Mouse (Mus musculus) limb, embryonic 14.5 days (tissue): Measurements from ENCODE around the gene Prep. TPM values are rescaled to one million over a fixed set of nuclear protein-coding genes. Genes with fewer than 3 reads are reported as not detected.

Experiments used
- ATAC-seq: fragments of 200-750 bp; cut with Nextera tagmentation; 2 replicates; pipeline ENCODE4 v1.8.0; 2017; ENCODE audit warnings: low read depth, moderate number of reproducible peaks, moderate TSS enrichment; ENCODE audit not compliant: low FRiP score
- DNase-seq: peaks from one replicate; pipeline ENCODE4 v3.0.0-alpha.2; 2015; ENCODE audit warnings: low spot score
- H3K27ac ChIP-seq: fragments of 300-500 bp; sonication (generic); replicated peaks from 2 replicates; pipeline ENCODE4 v1.5.1; 2014; ENCODE audit warnings: low read depth, mild to moderate bottlenecking, low read length, moderate library complexity, mixed read lengths
- H3K27me3 ChIP-seq: fragments of 300-500 bp; sonication (generic); 2 replicates; pipeline ENCODE4 v1.6.1; 2014; ENCODE audit warnings: low read length, mixed read lengths; ENCODE audit not compliant: control insufficient read depth, insufficient read depth
- H3K36me3 ChIP-seq: fragments of 300-500 bp; sonication (generic); 2 replicates; pipeline ENCODE4 v1.6.1; 2014; ENCODE audit warnings: mild to moderate bottlenecking, low read length, moderate library complexity, mixed read lengths; ENCODE audit not compliant: control insufficient read depth, insufficient read depth
- H3K4me1 ChIP-seq: fragments of 300-500 bp; sonication (generic); 2 replicates; pipeline ENCODE4 v1.6.1; 2014; ENCODE audit warnings: antibody characterized with exemption, low read length, mixed read lengths; ENCODE audit not compliant: control insufficient read depth, insufficient read depth
- H3K4me2 ChIP-seq: fragments of 300-500 bp; sonication (generic); replicated peaks from 2 replicates; pipeline ENCODE4 v1.6.1; 2014; ENCODE audit warnings: low read depth, mild to moderate bottlenecking, low read length, moderate library complexity; ENCODE audit not compliant: severe bottlenecking
- H3K4me3 ChIP-seq: fragments of 300-500 bp; sonication (generic); replicated peaks from 2 replicates; pipeline ENCODE4 v1.5.1; 2014; ENCODE audit warnings: low read length
- H3K9ac ChIP-seq: fragments of 300-500 bp; sonication (generic); 2 replicates; pipeline ENCODE4 v1.6.1; 2014; ENCODE audit warnings: mild to moderate bottlenecking, low read depth, low read length, moderate library complexity; ENCODE audit not compliant: severe bottlenecking
- H3K9me3 ChIP-seq: fragments of 300-500 bp; sonication (generic); 2 replicates; pipeline ENCODE4 v1.6.1; 2016; ENCODE audit warnings: low read length; ENCODE audit not compliant: control insufficient read depth
- POLR2A ChIP-seq: fragments of 200-500 bp; IDR thresholded peaks from 2 replicates; pipeline ENCODE4 v1.8.0; 2012; ENCODE audit warnings: inconsistent platforms, mild to moderate bottlenecking, moderate library complexity, borderline replicate concordance; ENCODE audit not compliant: insufficient read depth, insufficient read length; ENCODE audit errors: extremely low read depth
- WGBS: fragments of 180-500 bp; shearing (Covaris S2); extraction: QIAGEN DNeasy Blood & Tissue Kit; methylation state at CpG from one replicate; pipeline ENCODE4 v1.1.7; 2014; 5-methylcytosine and 5-hydroxymethylcytosine counted together
- polyA plus RNA-seq, 2 experiments: library from polyadenylated mRNA; depleted of rRNA in 1 of 2; stranded (reverse) in 1 of 2; unstranded in 1 of 2; fragments of >200 nt; fragmentation: Nextera tagmentation in 1 of 2; extraction: Ambion mirVana in 1 of 2; gene quantifications; 2 replicates each; pipeline versions ENCODE4 v1.2.1 to v1.2.3; 2012 to 2014

Gene Prep
- polyA plus RNA-seq, 2 experiments = 15.1 to 18.8 TPM

GRCm38 (mm10) chr10:45104098-45104497 is 37.1 kb downstream of the Prep start:
- DNase-seq = peak; percentile 51
- Histone ChIP-seq H3K4me2 (no peak overlapping the region), H3K9ac (no peak overlapping the region), H3K27me3 (no peaks in the 10 kb centered on the region), H3K27ac (no peak overlapping the region), H3K4me1 (peaks cover 4% of the 10 kb centered on the region), H3K9me3 (no peaks in the 10 kb centered on the region), H3K36me3 (peaks cover 22% of the 10 kb centered on the region), H3K4me3 (no peak overlapping the region)
- no peak for ATAC-seq
- TF ChIP-seq POLR2A = no peak
- WGBS = 57% methylated on average over 7 of the region's 7 CpGs

GRCm38 (mm10) chr10:45104535-45105079 is 37.6 kb downstream of the Prep start:
- Histone ChIP-seq H3K9me3 (no peaks in the 10 kb centered on the region), H3K4me2 (no peak overlapping the region), H3K4me3 (no peak overlapping the region), H3K9ac (no peak overlapping the region), H3K36me3 (peaks cover 27% of the 10 kb centered on the region), H3K4me1 (peaks cover 4% of the 10 kb centered on the region), H3K27me3 (no peaks in the 10 kb centered on the region), H3K27ac (no peak overlapping the region)
- TF ChIP-seq POLR2A = no peak
- DNase-seq (no peak), ATAC-seq (no peak)
- 69% methylated on average over 4 of the region's 4 CpGs for WGBS

- DNase-seq = no peak
- no peak overlapping the region for H3K4me2 ChIP-seq
- no peak overlapping the region for H3K27ac ChIP-seq
- ATAC-seq = no peak
- H3K36me3 ChIP-seq = peaks cover 33% of the 10 kb centered on the region
- TF ChIP-seq POLR2A = no peak
- 86% methylated on average over 4 of the region's 4 CpGs for WGBS
- peaks cover 4% of the 10 kb centered on the region for H3K4me1 ChIP-seq
- H3K4me3 ChIP-seq = no peak overlapping the region
- no peaks in the 10 kb centered on the region for H3K9me3 ChIP-seq
- H3K27me3 ChIP-seq = no peaks in the 10 kb centered on the region
- no peak overlapping the region for H3K9ac ChIP-seq
Observed at GRCm38 (mm10) chr10:45106541-45106940, 39.5 kb downstream of the Prep start.

GRCm38 (mm10) chr10:45107313-45107712 is 40.3 kb downstream of the Prep start:
- Histone ChIP-seq H3K9me3 (no peaks in the 10 kb centered on the region), H3K4me1 (peaks cover 4% of the 10 kb centered on the region), H3K36me3 (peaks cover 37% of the 10 kb centered on the region), H3K9ac (no peak overlapping the region), H3K4me3 (no peak overlapping the region), H3K4me2 (no peak overlapping the region), H3K27me3 (no peaks in the 10 kb centered on the region), H3K27ac (no peak overlapping the region)
- WGBS = 95% methylated on average over 2 of the region's 2 CpGs
- ATAC-seq = no peak
- DNase-seq = no peak
- no peak for TF ChIP-seq POLR2A

GRCm38 (mm10) chr10:45109041-45109440 is 42.0 kb downstream of the Prep start:
- DNase-seq (no peak), ATAC-seq (no peak)
- Histone ChIP-seq H3K9me3 (no peaks in the 10 kb centered on the region), H3K36me3 (peaks cover 40% of the 10 kb centered on the region), H3K4me2 (no peak overlapping the region), H3K4me3 (no peak overlapping the region), H3K4me1 (peaks cover 2% of the 10 kb centered on the region), H3K9ac (no peak overlapping the region), H3K27ac (no peak overlapping the region), H3K27me3 (no peaks in the 10 kb centered on the region)
- 90% methylated on average over 8 of the region's 8 CpGs for WGBS
- no peak for TF ChIP-seq POLR2A

- no peak for TF ChIP-seq POLR2A
- Histone ChIP-seq H3K4me2 (no peak overlapping the region), H3K27ac (no peak overlapping the region), H3K36me3 (peaks cover 45% of the 10 kb centered on the region), H3K9me3 (no peaks in the 10 kb centered on the region), H3K9ac (no peak overlapping the region), H3K27me3 (no peaks in the 10 kb centered on the region), H3K4me3 (no peak overlapping the region), H3K4me1 (no peaks in the 10 kb centered on the region)
- WGBS = 89% methylated on average over 6 of the region's 6 CpGs
- ATAC-seq = no peak
- DNase-seq = no peak
Observed at GRCm38 (mm10) chr10:45109974-45110373, 43.0 kb downstream of the Prep start.
